Mouse (Mus musculus) intestine, postnatal 0 days (tissue): ENCODE measurements around the gene Abhd17c. TPM values are rescaled to one million over a fixed set of nuclear protein-coding genes. Genes with fewer than 3 reads are reported as not detected.

Experiments used
- ATAC-seq: fragments of 200-750 bp; cut with Nextera tagmentation; 2 replicates; pipeline ENCODE4 v1.8.0; 2017; ENCODE audit warnings: mild to moderate bottlenecking, moderate TSS enrichment, moderate library complexity
- H3K27ac ChIP-seq: fragments of 300-500 bp; sonication (generic); 2 replicates; pipeline ENCODE4 v1.5.1; 2014; ENCODE audit warnings: mild to moderate bottlenecking, low read depth, low read length, moderate library complexity
- H3K27me3 ChIP-seq: fragments of 300-500 bp; sonication (generic); replicated peaks from 2 replicates; pipeline ENCODE4 v1.6.1; 2014; ENCODE audit warnings: low read length, mixed read lengths; ENCODE audit not compliant: control insufficient read depth, insufficient read depth
- H3K36me3 ChIP-seq: fragments of 300-500 bp; sonication (generic); 2 replicates; pipeline ENCODE4 v1.6.1; 2014; ENCODE audit warnings: mild to moderate bottlenecking, moderate library complexity; ENCODE audit not compliant: control insufficient read depth, insufficient read depth
- H3K4me1 ChIP-seq: fragments of 300-500 bp; sonication (generic); replicated peaks from 2 replicates; pipeline ENCODE4 v1.6.1; 2014; ENCODE audit warnings: antibody characterized with exemption, low read length, mixed read lengths; ENCODE audit not compliant: control insufficient read depth, insufficient read depth
- H3K4me2 ChIP-seq: fragments of 300-500 bp; sonication (generic); replicated peaks from 2 replicates; pipeline ENCODE4 v1.6.1; 2014; ENCODE audit warnings: low read depth, mild to moderate bottlenecking, moderate library complexity
- H3K4me3 ChIP-seq: fragments of 300-500 bp; sonication (generic); 2 replicates; pipeline ENCODE4 v1.5.1; 2014; ENCODE audit warnings: low read depth, low read length
- H3K9ac ChIP-seq: fragments of 300-500 bp; sonication (generic); 2 replicates; pipeline ENCODE4 v1.6.1; 2014; ENCODE audit warnings: mild to moderate bottlenecking, low read depth, low read length
- H3K9me3 ChIP-seq: fragments of 300-500 bp; sonication (generic); 2 replicates; pipeline ENCODE4 v1.6.1; 2016; ENCODE audit warnings: mixed run types; ENCODE audit not compliant: control insufficient read depth
- CTCF ChIP-seq: sonication (generic); IDR thresholded peaks from 2 replicates; pipeline ENCODE4 v1.5.1; 2016; ENCODE audit warnings: low read depth, mild to moderate bottlenecking, control low read depth, antibody characterized with exemption, moderate library complexity
- WGBS: fragments of 180-500 bp; shearing (Covaris S2); extraction: QIAGEN DNeasy Blood & Tissue Kit; methylation state at CpG from one replicate; pipeline ENCODE4 v1.1.7; 2014; 5-methylcytosine and 5-hydroxymethylcytosine counted together
- polyA plus RNA-seq: library from polyadenylated mRNA; unstranded; fragments of >200 nt; fragmentation: Nextera tagmentation; extraction: Ambion mirVana; gene quantifications from 2 replicates; pipeline ENCODE4 v1.2.1, GENCODE M21; 2015

Gene Abhd17c
- polyA plus RNA-seq, 1 experiment from 2014 or later: 203 TPM

- H3K9ac ChIP-seq: no peak overlapping the region
- 91% methylated on average over 7 of the region's 7 CpGs for WGBS
These were observed 91.9 kb downstream of the Abhd17c start for GRCm38 (mm10) chr7:84059799-84060198.

More at GRCm38 (mm10) chr7:84059799-84060198, 91.9 kb downstream of the Abhd17c start:
- no peak for ATAC-seq
- Histone ChIP-seq H3K4me1 (0 out of 2 replicates have a peak, but pooled peaks cover 4% of the 10 kb centered on the region), H3K4me3 (no peak overlapping the region), H3K4me2 (no peak overlapping the region), H3K9me3 (no peaks in the 10 kb centered on the region), H3K27me3 (no peaks in the 10 kb centered on the region), H3K36me3 (no peaks in the 10 kb centered on the region), H3K27ac (no peak overlapping the region)
- no peak for TF ChIP-seq CTCF

Other genes with a start within 250 kb of the Abhd17c start
- 0.48 and 0.53 TPM in 2 replicates for gene Cemip, start 65.4 kb downstream of the Abhd17c start, polyA plus RNA-seq